Mouse (Mus musculus) spleen, adult 2 months (tissue): ENCODE results near the gene Rasa3.

Source experiments
- CTCF ChIP-seq: fragments of 200-500 bp; IDR thresholded peaks from 2 replicates; pipeline ENCODE4 v1.5.1; 2011; ENCODE audit warnings: mild to moderate bottlenecking, inconsistent platforms; ENCODE audit not compliant: insufficient read depth, insufficient read length, insufficient replicate concordance; ENCODE audit errors: extremely low read depth
- POLR2A ChIP-seq: fragments of 200-500 bp; IDR thresholded peaks from 2 replicates; pipeline ENCODE4 v1.6.1; 2011; ENCODE audit warnings: low read depth, low read length, inconsistent platforms

DNA sequence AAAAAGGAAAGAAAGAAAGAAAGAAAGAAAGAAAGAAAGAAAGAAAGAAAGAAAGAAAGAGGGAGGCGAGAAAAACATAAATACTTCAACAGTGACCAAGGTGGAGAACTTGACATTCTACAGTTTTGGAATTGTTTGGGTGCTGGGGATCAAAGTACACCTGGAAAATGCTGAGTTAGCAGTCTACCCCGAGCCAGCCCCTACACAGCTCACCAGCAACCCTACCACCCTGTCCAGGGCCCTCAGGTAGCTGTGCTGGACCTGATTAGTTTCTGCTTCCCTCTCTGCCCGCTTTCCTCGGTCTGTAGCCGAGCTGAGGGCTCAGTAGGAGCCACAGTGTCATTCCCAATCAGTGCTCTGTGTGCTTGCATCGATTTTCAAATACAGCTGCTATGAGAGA, 157.1 kb downstream of the Rasa3 start:
- TF ChIP-seq POLR2A (no peak), CTCF (no peak)
